Mouse (Mus musculus) cerebellum, adult 2 months (tissue): ENCODE measurements at regions not wholly inside any gene's neighbourhood (a gene's known extent, or its start where the extent isn't known, plus 50 kb on each side); places are given as distances from the start of the nearest gene placed in this dataset.

Experiments used
- CTCF ChIP-seq: fragments of 200-500 bp; IDR thresholded peaks from 2 replicates; pipeline ENCODE4 v1.5.1; 2011; ENCODE audit warnings: low read depth, mild to moderate bottlenecking, control low read depth, low read length, moderate library complexity, borderline replicate concordance; ENCODE audit not compliant: insufficient read depth
- POLR2A ChIP-seq: fragments of 200-500 bp; IDR thresholded peaks from 2 replicates; pipeline ENCODE4 v1.6.1; 2011; ENCODE audit warnings: low read length, control low read depth, borderline replicate concordance; ENCODE audit not compliant: insufficient read depth

GRCm38 (mm10) chr10:111724574-111725414 lies 218.7 kb downstream of the Phlda1 start:
- TF ChIP-seq POLR2A, result no peak
- TF ChIP-seq CTCF, result no peak
